Mouse (Mus musculus): ENCODE data around the gene Crebbp. TPM values are rescaled to one million over a fixed set of nuclear protein-coding genes. Genes with fewer than 3 reads are reported as not detected.

The Crebbp gene
- polyA plus RNA-seq, 1 experiment, result 7.3 TPM

- DNase-seq (ENCODE audit: low spot score), result no peak
These were observed 168.3 kb downstream of the Crebbp start for GRCm38 (mm10) chr16:4045524-4045923.

- DNase-seq (ENCODE audit: low spot score), result no peak
These were observed 169.7 kb downstream of the Crebbp start for GRCm38 (mm10) chr16:4044093-4044492.

GRCm38 (mm10) chr16:4041646-4042045 is 172.2 kb downstream of the Crebbp start:
- DNase-seq (ENCODE audit: low spot score), result no peak

GRCm38 (mm10) chr16:4040206-4040605 is 173.6 kb downstream of the Crebbp start:
- DNase-seq (ENCODE audit: low spot score), result no peak

- no peak for DNase-seq (ENCODE audit: low spot score)
These were observed 176.1 kb downstream of the Crebbp start for GRCm38 (mm10) chr16:4037690-4038089.

- DNase-seq (ENCODE audit: low spot score), result no peak
These were observed 177.0 kb downstream of the Crebbp start, which contains the start of gene Dnase1 for GRCm38 (mm10) chr16:4036807-4037206. Gene Dnase1, plus strand, starts transcription at chr16:4036942.

GRCm38 (mm10) chr16:4035575-4035974 is 178.2 kb downstream of the Crebbp start:
- no peak for DNase-seq (ENCODE audit: low spot score)

GRCm38 (mm10) chr16:4034476-4034875 is 179.3 kb downstream of the Crebbp start:
- DNase-seq (ENCODE audit: low spot score), result no peak

- DNase-seq (ENCODE audit: low spot score), result no peak
These were observed 179.8 kb downstream of the Crebbp start for GRCm38 (mm10) chr16:4033971-4034370.

- no peak for DNase-seq (ENCODE audit: low spot score)
These were observed 181.5 kb downstream of the Crebbp start for GRCm38 (mm10) chr16:4032341-4032748.

- DNase-seq (ENCODE audit: low spot score), result no peak
These were observed 182.1 kb downstream of the Crebbp start for GRCm38 (mm10) chr16:4031441-4032274.

Other genes starting within 250 kb of the Crebbp start
- 1.3 and 1.4 TPM in 2 replicates for gene Nlrc3, start 237.4 kb downstream of the Crebbp start, polyA plus RNA-seq (2012; rRNA removed)
- 17.5 and 18.2 TPM in 2 replicates for gene Slx4, start 210.2 kb downstream of the Crebbp start, polyA plus RNA-seq (2012; rRNA removed)
- gene Dnase1, start 177.1 kb downstream of the Crebbp start, polyA plus RNA-seq (2012; rRNA removed), result not detected in 2 replicates
- gene Trap1, start 136.2 kb downstream of the Crebbp start, polyA plus RNA-seq (2012; rRNA removed), result 76.9 and 84.2 TPM in 2 replicates
- gene Adcy9, start 206.5 kb upstream of the Crebbp start, polyA plus RNA-seq (2012; rRNA removed), result 10.1 and 12.1 TPM in 2 replicates

All from urinary bladder, adult 2 months (tissue).